Mouse (Mus musculus) liver, embryonic 15.5 days (tissue): ENCODE measurements around the gene Il9r. TPM values are rescaled to one million over a fixed set of nuclear protein-coding genes. Genes with fewer than 3 reads are reported as not detected.

Source experiments
- ATAC-seq: fragments of 200-750 bp; cut with Nextera tagmentation; 2 replicates; pipeline ENCODE4 v1.8.0; 2017; ENCODE audit warnings: moderate number of reproducible peaks, mild to moderate bottlenecking, moderate library complexity; ENCODE audit not compliant: insufficient read depth
- H3K27ac ChIP-seq: fragments of 300-500 bp; sonication (generic); replicated peaks from 2 replicates; pipeline ENCODE4 v1.5.1; 2015; ENCODE audit warnings: mild to moderate bottlenecking, inconsistent platforms
- H3K27me3 ChIP-seq: fragments of 300-500 bp; sonication (generic); 2 replicates; pipeline ENCODE4 v1.6.1; 2015; ENCODE audit warnings: mild to moderate bottlenecking, inconsistent platforms
- H3K36me3 ChIP-seq: fragments of 300-500 bp; sonication (generic); replicated peaks from 2 replicates; pipeline ENCODE4 v1.6.1; 2015; ENCODE audit warnings: moderate library complexity, mild to moderate bottlenecking, inconsistent platforms
- H3K4me1 ChIP-seq: fragments of 300-500 bp; sonication (generic); replicated peaks from 2 replicates; pipeline ENCODE4 v1.6.1; 2015; ENCODE audit warnings: inconsistent platforms
- H3K4me2 ChIP-seq: fragments of 300-500 bp; sonication (generic); 2 replicates; pipeline ENCODE4 v1.6.1; 2015; ENCODE audit warnings: moderate library complexity, mild to moderate bottlenecking, inconsistent platforms
- H3K4me3 ChIP-seq: fragments of 300-500 bp; sonication (generic); replicated peaks from 2 replicates; pipeline ENCODE4 v1.5.1; 2015; ENCODE audit warnings: mild to moderate bottlenecking, inconsistent platforms
- H3K9ac ChIP-seq: fragments of 300-500 bp; sonication (generic); 2 replicates; pipeline ENCODE4 v1.6.1; 2015; ENCODE audit warnings: moderate library complexity, mild to moderate bottlenecking, inconsistent platforms
- H3K9me3 ChIP-seq: fragments of 300-500 bp; sonication (generic); replicated peaks from 2 replicates; pipeline ENCODE4 v1.6.1; 2016; ENCODE audit warnings: inconsistent platforms
- WGBS: fragments of 180-500 bp; shearing (Covaris S2); methylation state at CpG from one replicate; pipeline ENCODE4 v1.1.7; 2015; ENCODE audit warnings: mixed read lengths; ENCODE audit not compliant: insufficient replicate concordance; 5-methylcytosine and 5-hydroxymethylcytosine counted together
- polyA plus RNA-seq: library from polyadenylated mRNA; unstranded; fragments of >200 nt; fragmentation: Nextera tagmentation; extraction: Ambion mirVana; gene quantifications from 2 replicates; pipeline ENCODE4 v1.2.1, GENCODE M21; 2015

The Il9r gene
- polyA plus RNA-seq, 1 experiment from 2014 or later, result 0.13 TPM

GRCm38 (mm10) chr11:32156854-32157630 is 43.0 kb downstream of the Il9r start:
- no peak overlapping the region for H3K9ac ChIP-seq
- no peaks in the 10 kb centered on the region for H3K9me3 ChIP-seq
- no peak overlapping the region for H3K4me3 ChIP-seq
- no peak for ATAC-seq
- WGBS, result 37% methylated on average over 7 of the region's 7 CpGs
- peaks cover 21% of the 10 kb centered on the region for H3K27me3 ChIP-seq
- H3K27ac ChIP-seq, result no peak overlapping the region
- H3K4me1 ChIP-seq, result no peaks in the 10 kb centered on the region
- H3K36me3 ChIP-seq, result no peaks in the 10 kb centered on the region
- H3K4me2 ChIP-seq, result no peak overlapping the region

- no peaks in the 10 kb centered on the region for H3K4me1 ChIP-seq
- no peaks in the 10 kb centered on the region for H3K36me3 ChIP-seq
- no peak overlapping the region for H3K4me2 ChIP-seq
- H3K4me3 ChIP-seq, result no peak overlapping the region
- no peak overlapping the region for H3K9ac ChIP-seq
- H3K9me3 ChIP-seq, result no peaks in the 10 kb centered on the region
- no peaks in the 10 kb centered on the region for H3K27me3 ChIP-seq
- no peak overlapping the region for H3K27ac ChIP-seq
- WGBS, result 66% methylated on average over 7 of the region's 7 CpGs
- ATAC-seq, result no peak
Observed at GRCm38 (mm10) chr11:32153216-32153615, 46.9 kb downstream of the Il9r start.

- no peak for ATAC-seq
- Histone ChIP-seq H3K4me2 (no peak overlapping the region), H3K9me3 (no peaks in the 10 kb centered on the region), H3K36me3 (no peaks in the 10 kb centered on the region), H3K4me1 (no peaks in the 10 kb centered on the region), H3K27me3 (no peaks in the 10 kb centered on the region), H3K4me3 (no peak overlapping the region), H3K9ac (no peak overlapping the region), H3K27ac (no peak overlapping the region)
Observed at GRCm38 (mm10) chr11:32152814-32153213, 47.3 kb downstream of the Il9r start.

GRCm38 (mm10) chr11:32151243-32151642 is 48.8 kb downstream of the Il9r start:
- Histone ChIP-seq H3K27ac (no peak overlapping the region), H3K9ac (no peak overlapping the region), H3K36me3 (no peaks in the 10 kb centered on the region), H3K27me3 (no peaks in the 10 kb centered on the region), H3K4me1 (no peaks in the 10 kb centered on the region), H3K4me3 (no peak overlapping the region), H3K9me3 (no peaks in the 10 kb centered on the region), H3K4me2 (no peak overlapping the region)
- 76% methylated on average over 5 of the region's 5 CpGs for WGBS
- no peak for ATAC-seq

- Histone ChIP-seq H3K27me3 (no peaks in the 10 kb centered on the region), H3K9ac (no peak overlapping the region), H3K36me3 (no peaks in the 10 kb centered on the region), H3K9me3 (no peaks in the 10 kb centered on the region), H3K4me1 (no peaks in the 10 kb centered on the region), H3K4me2 (no peak overlapping the region), H3K4me3 (no peak overlapping the region), H3K27ac (no peak overlapping the region)
- WGBS, result 65% methylated on average over 11 of the region's 11 CpGs
- ATAC-seq, result no peak
Observed at GRCm38 (mm10) chr11:32149605-32150004, 50.5 kb downstream of the Il9r start.

- Histone ChIP-seq H3K4me3 (no peak overlapping the region), H3K27ac (no peak overlapping the region), H3K36me3 (no peaks in the 10 kb centered on the region), H3K9me3 (no peaks in the 10 kb centered on the region), H3K4me1 (no peaks in the 10 kb centered on the region), H3K9ac (no peak overlapping the region), H3K4me2 (no peak overlapping the region), H3K27me3 (no peaks in the 10 kb centered on the region)
- 62% methylated on average over 5 of the region's 5 CpGs for WGBS
- no peak for ATAC-seq
Observed at GRCm38 (mm10) chr11:32142771-32143170, 57.3 kb downstream of the Il9r start.

GRCm38 (mm10) chr11:32141627-32142586 is 58.2 kb downstream of the Il9r start:
- ATAC-seq, result no peak
- no peak overlapping the region for H3K4me3 ChIP-seq
- no peak overlapping the region for H3K4me2 ChIP-seq
- no peaks in the 10 kb centered on the region for H3K36me3 ChIP-seq
- WGBS, result 56% methylated on average over 15 of the region's 15 CpGs
- H3K27me3 ChIP-seq, result no peaks in the 10 kb centered on the region
- H3K4me1 ChIP-seq, result no peaks in the 10 kb centered on the region
- no peaks in the 10 kb centered on the region for H3K9me3 ChIP-seq
- H3K27ac ChIP-seq, result no peak overlapping the region
- no peak overlapping the region for H3K9ac ChIP-seq

- H3K27ac ChIP-seq, result no peak overlapping the region
- no peaks in the 10 kb centered on the region for H3K36me3 ChIP-seq
- H3K9me3 ChIP-seq, result no peaks in the 10 kb centered on the region
- no peak overlapping the region for H3K9ac ChIP-seq
- H3K4me3 ChIP-seq, result no peak overlapping the region
- H3K4me1 ChIP-seq, result no peaks in the 10 kb centered on the region
- ATAC-seq, result no peak
- WGBS, result 7% methylated on average over 2 of the region's 2 CpGs
- H3K27me3 ChIP-seq, result no peaks in the 10 kb centered on the region
- H3K4me2 ChIP-seq, result no peak overlapping the region
Observed at GRCm38 (mm10) chr11:32141034-32141433, 59.0 kb downstream of the Il9r start.

- Histone ChIP-seq H3K4me3 (no peak overlapping the region), H3K36me3 (no peaks in the 10 kb centered on the region), H3K9me3 (no peaks in the 10 kb centered on the region), H3K4me2 (no peak overlapping the region), H3K27me3 (no peaks in the 10 kb centered on the region), H3K9ac (no peak overlapping the region), H3K4me1 (no peaks in the 10 kb centered on the region), H3K27ac (no peak overlapping the region)
- 58% methylated on average over 6 of the region's 6 CpGs for WGBS
- ATAC-seq, result no peak
Observed at GRCm38 (mm10) chr11:32139528-32139961, 60.5 kb downstream of the Il9r start.

- 64% methylated on average over 9 of the region's 9 CpGs for WGBS
- H3K36me3 ChIP-seq, result no peaks in the 10 kb centered on the region
- no peak overlapping the region for H3K4me3 ChIP-seq
- H3K4me1 ChIP-seq, result no peaks in the 10 kb centered on the region
- no peak overlapping the region for H3K9ac ChIP-seq
- peak overlapping the region; percentile 23; the same call in 1 of the 2 replicates for H3K4me2 ChIP-seq
- no peak for ATAC-seq
- no peak overlapping the region for H3K27ac ChIP-seq
- no peaks in the 10 kb centered on the region for H3K27me3 ChIP-seq
- H3K9me3 ChIP-seq, result no peaks in the 10 kb centered on the region
Observed at GRCm38 (mm10) chr11:32138614-32138964, 61.5 kb downstream of the Il9r start.
